Mouse (Mus musculus) C2C12 (cell line): ENCODE measurements around the gene A530016L24Rik. TPM values are rescaled to one million over a fixed set of nuclear protein-coding genes. Genes with fewer than 3 reads are reported as not detected.

Source experiments
- H3K27me3 ChIP-seq: one replicate; pipeline ENCODE4 v1.6.1; 2011; ENCODE audit not compliant: control insufficient read depth, insufficient read depth, insufficient read length
- H3K36me3 ChIP-seq: one replicate; pipeline ENCODE4 v1.6.1; 2011; ENCODE audit not compliant: control insufficient read depth, insufficient read depth
- H3K4me3 ChIP-seq: one replicate; pipeline ENCODE4 v1.5.1; 2011; ENCODE audit warnings: mild to moderate bottlenecking, control low read depth; ENCODE audit not compliant: poor library complexity, insufficient read depth, severe bottlenecking
- H3K79me2 ChIP-seq: one replicate; pipeline ENCODE4 v1.6.1; 2011; ENCODE audit not compliant: control insufficient read depth, insufficient read depth
- H3K79me3 ChIP-seq: one replicate; pipeline ENCODE4 v1.6.1; 2011; ENCODE audit warnings: low read depth, control low read depth
- H3ac ChIP-seq: one replicate; pipeline ENCODE3; 2011; ENCODE audit warnings: low read depth; ENCODE audit not compliant: control insufficient read depth, insufficient read length
- CEBPB ChIP-seq: IDR thresholded peaks from one replicate; pipeline ENCODE4 v1.6.1; 2011; ENCODE audit warnings: low read depth, mild to moderate bottlenecking, control low read depth, moderate library complexity
- CTCF ChIP-seq: IDR thresholded peaks from one replicate; pipeline ENCODE4 v1.5.1; 2011; ENCODE audit not compliant: control insufficient read depth, insufficient read depth, insufficient read length
- FOSL1 ChIP-seq: IDR thresholded peaks from one replicate; pipeline ENCODE4 v1.8.0; 2011; ENCODE audit warnings: mild to moderate bottlenecking, low read length; ENCODE audit not compliant: poor library complexity, insufficient read depth, severe bottlenecking
- MAX ChIP-seq: IDR thresholded peaks from one replicate; pipeline ENCODE4 v1.6.1; 2011; ENCODE audit warnings: mild to moderate bottlenecking, control low read depth
- MYOD1 ChIP-seq: IDR thresholded peaks from one replicate; pipeline ENCODE4 v1.6.1; 2011; ENCODE audit warnings: low read depth; ENCODE audit not compliant: control insufficient read depth, insufficient read length
- MYOG ChIP-seq: IDR thresholded peaks from one replicate; pipeline ENCODE4 v1.6.1; 2011; ENCODE audit not compliant: control insufficient read depth, insufficient read length; ENCODE audit errors: extremely low read depth
- USF1 ChIP-seq: IDR thresholded peaks from one replicate; pipeline ENCODE4 v1.6.1; 2011; ENCODE audit warnings: low read depth, mild to moderate bottlenecking, control low read depth, moderate library complexity
- polyA plus RNA-seq: library from polyadenylated mRNA; unstranded; fragments of >200 nt; fragmentation: generic; extraction: Trizol; gene quantifications from one replicate; pipeline ENCODE4 v1.2.1, GENCODE M21; 2012; ENCODE audit warnings: missing spikeins

The A530016L24Rik gene
- polyA plus RNA-seq, 1 experiment: 0.13 TPM

- Histone ChIP-seq H3ac (no peak overlapping the region), H3K4me3 (no peak overlapping the region), H3K79me3 (no peaks in the 10 kb centered on the region), H3K27me3 (peaks cover 31% of the 10 kb centered on the region), H3K79me2 (no peaks in the 10 kb centered on the region), H3K36me3 (no peaks in the 10 kb centered on the region)
- TF ChIP-seq MYOG: no peak
- no peak for TF ChIP-seq MYOD1
Observed at GRCm38 (mm10) chr12:112503003-112503771, 13.9 kb downstream of the A530016L24Rik start.

DNA sequence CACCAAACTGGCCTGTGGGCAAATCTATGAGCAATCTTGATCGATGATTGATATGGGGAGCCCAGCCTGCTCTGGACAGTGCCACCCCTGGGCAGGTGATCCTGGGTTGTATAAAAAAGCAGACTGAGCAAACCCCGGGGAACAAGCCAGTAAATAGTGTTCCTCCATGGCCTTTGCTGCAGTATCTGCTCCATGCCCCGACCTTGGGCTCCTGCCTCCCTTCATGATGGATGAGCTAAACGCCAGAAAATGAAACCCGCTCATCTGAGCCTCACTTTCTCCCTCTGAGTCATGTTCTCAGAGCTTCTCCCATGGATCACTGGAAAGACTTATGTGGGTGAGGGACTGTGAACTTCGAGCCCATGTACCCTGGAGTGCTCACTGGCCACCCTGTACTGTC, 17.0 kb downstream of the A530016L24Rik start:
- H3K4me3 ChIP-seq: no peak overlapping the region
- no peak for TF ChIP-seq CTCF
- TF ChIP-seq MAX: no peak
- TF ChIP-seq USF1: no peak
- no peak for TF ChIP-seq CEBPB
- TF ChIP-seq FOSL1: no peak
- TF ChIP-seq MYOG: no peak
- no peak for TF ChIP-seq MYOD1
- H3ac ChIP-seq: no peak overlapping the region
- H3K79me2 ChIP-seq: no peaks in the 10 kb centered on the region
- H3K27me3 ChIP-seq: peaks cover 22% of the 10 kb centered on the region
- no peaks in the 10 kb centered on the region for H3K79me3 ChIP-seq
- H3K36me3 ChIP-seq: no peaks in the 10 kb centered on the region

GRCm38 (mm10) chr12:112507264-112507663, 18.0 kb downstream of the A530016L24Rik start:
- Histone ChIP-seq H3ac (no peak overlapping the region), H3K79me3 (no peaks in the 10 kb centered on the region), H3K27me3 (peaks cover 12% of the 10 kb centered on the region), H3K36me3 (no peaks in the 10 kb centered on the region), H3K4me3 (no peak overlapping the region), H3K79me2 (no peaks in the 10 kb centered on the region)
- no peak for TF ChIP-seq MYOG
- TF ChIP-seq FOSL1: no peak
- no peak for TF ChIP-seq CTCF
- no peak for TF ChIP-seq USF1
- no peak for TF ChIP-seq MAX
- no peak for TF ChIP-seq CEBPB
- TF ChIP-seq MYOD1: no peak

GRCm38 (mm10) chr12:112507984-112508383, 18.7 kb downstream of the A530016L24Rik start:
- Histone ChIP-seq H3K27me3 (peaks cover 10% of the 10 kb centered on the region), H3K79me3 (no peaks in the 10 kb centered on the region)

DNA sequence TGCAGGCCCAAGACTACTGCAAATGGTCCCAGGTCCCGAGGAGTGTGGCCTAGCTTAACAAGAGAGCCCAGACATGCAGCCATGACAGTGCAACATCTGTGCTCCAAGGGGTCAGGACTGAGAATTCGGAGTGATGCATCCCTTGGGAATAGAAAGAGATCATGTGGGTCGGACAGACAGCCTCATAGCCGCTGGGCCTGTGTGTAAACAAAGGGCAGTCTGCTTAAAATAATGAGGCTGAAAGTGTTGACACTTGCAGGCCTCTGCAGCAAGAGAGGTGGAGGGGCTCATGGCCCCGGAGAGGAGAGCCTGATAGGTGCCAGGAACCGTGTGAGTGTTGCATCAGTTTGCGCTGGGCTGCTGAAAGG, 21.1 kb downstream of the A530016L24Rik start:
- Histone ChIP-seq H3K79me3 (no peaks in the 10 kb centered on the region), H3K27me3 (peaks cover 10% of the 10 kb centered on the region), H3K4me3 (no peak overlapping the region), H3K79me2 (no peaks in the 10 kb centered on the region), H3K36me3 (no peaks in the 10 kb centered on the region), H3ac (no peak overlapping the region)
- TF ChIP-seq MAX (no peak), MYOD1 (no peak), USF1 (no peak), MYOG (no peak), FOSL1 (no peak), CEBPB (no peak), CTCF (no peak)

More at GRCm38 (mm10) chr12:112507984-112508383, 18.7 kb downstream of the A530016L24Rik start:
- peak; percentile 4 for TF ChIP-seq USF1
- TF ChIP-seq CTCF: no peak
- peak; percentile 48 for TF ChIP-seq MYOD1
- Histone ChIP-seq H3ac (no peak overlapping the region), H3K36me3 (no peaks in the 10 kb centered on the region), H3K4me3 (no peak overlapping the region), H3K79me2 (no peaks in the 10 kb centered on the region)

DNA sequence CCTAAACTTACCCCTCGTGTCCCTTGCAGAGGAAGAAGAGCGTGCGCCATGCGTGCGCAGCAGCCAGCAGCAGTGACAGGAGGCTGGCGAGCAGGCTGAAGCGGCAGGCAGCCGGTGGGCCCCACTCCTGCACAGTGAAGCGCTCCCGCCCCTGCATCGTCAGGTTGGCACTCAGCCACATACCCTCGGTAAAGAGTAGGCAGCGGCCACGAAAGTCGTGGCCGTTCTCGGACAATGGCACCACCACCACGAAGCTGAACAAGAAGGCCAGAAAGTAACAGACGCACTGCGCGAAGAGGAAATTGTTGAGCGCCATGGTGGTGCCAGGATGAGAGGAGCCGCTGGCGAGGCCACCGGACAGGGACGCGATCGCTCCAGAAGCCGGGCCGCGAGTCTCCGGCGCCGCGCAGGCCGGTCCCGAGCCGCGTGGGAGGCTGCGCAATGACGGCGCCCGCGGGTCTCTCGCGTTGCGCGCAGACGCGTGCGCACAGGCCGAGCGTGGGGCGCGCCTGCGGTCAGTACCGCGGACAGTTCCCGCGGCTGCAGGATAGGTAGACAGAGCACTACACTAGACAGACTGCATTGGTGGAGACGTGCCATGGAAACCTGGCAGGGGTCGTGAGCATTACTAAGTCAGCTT, 21.6 kb downstream of the A530016L24Rik start:
- Histone ChIP-seq H3ac (no peak overlapping the region), H3K27me3 (peaks cover 6% of the 10 kb centered on the region), H3K79me2 (no peaks in the 10 kb centered on the region), H3K4me3 (no peak overlapping the region), H3K79me3 (no peaks in the 10 kb centered on the region), H3K36me3 (no peaks in the 10 kb centered on the region)
- TF ChIP-seq MYOG: no peak
- no peak for TF ChIP-seq CEBPB
- TF ChIP-seq MYOD1: no peak
- TF ChIP-seq USF1: no peak
- no peak for TF ChIP-seq MAX
- TF ChIP-seq CTCF: no peak
- no peak for TF ChIP-seq FOSL1
